Mouse (Mus musculus) kidney, postnatal 0 days (tissue): ENCODE measurements at regions not wholly inside any gene's neighbourhood (a gene's known extent, or its start where the extent isn't known, plus 50 kb on each side); places are given as distances from the start of the nearest gene placed in this dataset.

ENCODE experiments used
- ATAC-seq: fragments of 200-750 bp; cut with Nextera tagmentation; replicated peaks from 2 replicates; pipeline ENCODE4 v1.8.0; 2017; ENCODE audit warnings: low read depth, moderate number of reproducible peaks, moderate TSS enrichment, moderate library complexity; ENCODE audit not compliant: low FRiP score
- DNase-seq: peaks from one replicate; pipeline ENCODE4 v3.0.0-alpha.2; 2016; ENCODE audit warnings: low spot score
- H3K27ac ChIP-seq: fragments of 300-500 bp; sonication (generic); 2 replicates; pipeline ENCODE4 v1.5.1; 2014; ENCODE audit warnings: mild to moderate bottlenecking
- H3K27me3 ChIP-seq: fragments of 300-500 bp; sonication (generic); 2 replicates; pipeline ENCODE4 v1.6.1; 2014; ENCODE audit warnings: low read length, mixed read lengths; ENCODE audit not compliant: insufficient read depth
- H3K36me3 ChIP-seq: fragments of 300-500 bp; sonication (generic); 2 replicates; pipeline ENCODE4 v1.6.1; 2014; ENCODE audit warnings: low read length, mixed read lengths; ENCODE audit not compliant: insufficient read depth
- H3K4me1 ChIP-seq: fragments of 300-500 bp; sonication (generic); replicated peaks from 2 replicates; pipeline ENCODE4 v1.6.1; 2014; ENCODE audit warnings: antibody characterized with exemption, low read length, mixed read lengths; ENCODE audit not compliant: insufficient read depth
- H3K4me2 ChIP-seq: fragments of 300-500 bp; sonication (generic); 2 replicates; pipeline ENCODE4 v1.6.1; 2014; ENCODE audit warnings: mild to moderate bottlenecking, low read length, moderate library complexity, mixed read lengths
- H3K4me3 ChIP-seq: fragments of 300-500 bp; sonication (generic); replicated peaks from 2 replicates; pipeline ENCODE4 v1.5.1; 2014; ENCODE audit warnings: low read depth, low read length
- H3K9ac ChIP-seq: fragments of 300-500 bp; sonication (generic); 2 replicates; pipeline ENCODE4 v1.6.1; 2014; ENCODE audit warnings: low read depth, low read length
- H3K9me3 ChIP-seq: fragments of 300-500 bp; sonication (generic); replicated peaks from 2 replicates; pipeline ENCODE4 v1.6.1; 2016; ENCODE audit warnings: low read length, inconsistent platforms, mixed read lengths
- CTCF ChIP-seq: IDR thresholded peaks from 2 replicates; pipeline ENCODE4 v1.5.1; 2016; ENCODE audit warnings: antibody characterized with exemption, low read depth, mild to moderate bottlenecking, moderate library complexity
- WGBS: fragments of 180-500 bp; shearing (Covaris S2); extraction: QIAGEN DNeasy Blood & Tissue Kit; methylation state at CpG from one replicate; pipeline ENCODE4 v1.1.7; 2014; 5-methylcytosine and 5-hydroxymethylcytosine counted together

DNA sequence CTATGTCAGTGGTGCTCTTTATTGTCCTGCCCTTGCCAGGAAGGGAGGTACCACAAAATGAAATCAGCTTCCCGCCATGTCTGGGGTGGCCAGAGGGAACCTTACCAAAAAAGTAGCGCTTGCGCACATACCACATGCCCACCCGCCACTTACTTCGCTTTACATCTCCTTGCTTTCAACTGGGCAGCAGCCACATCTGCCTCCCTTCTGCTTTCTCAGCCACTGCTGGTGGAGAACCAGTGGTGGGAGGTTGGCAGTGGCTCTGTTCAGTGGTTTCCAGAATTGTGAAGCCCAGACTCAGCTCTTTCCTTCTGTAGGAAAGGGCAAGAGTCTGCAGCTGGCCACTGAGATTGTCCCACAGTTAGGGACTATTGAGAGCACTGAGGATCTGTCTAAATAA, 170.2 kb downstream of the Hlx start:
- H3K9me3 ChIP-seq = no peaks in the 10 kb centered on the region
- no peak overlapping the region for H3K27ac ChIP-seq
- DNase-seq (no peak), ATAC-seq (no peak)
- H3K27me3 ChIP-seq = no peaks in the 10 kb centered on the region
- H3K4me3 ChIP-seq = no peak overlapping the region
- H3K36me3 ChIP-seq = no peaks in the 10 kb centered on the region
- TF ChIP-seq CTCF = no peak
- WGBS = 96% methylated on average over 5 of the region's 5 CpGs
- H3K4me2 ChIP-seq = no peak overlapping the region
- H3K4me1 ChIP-seq = no peaks in the 10 kb centered on the region
- no peak overlapping the region for H3K9ac ChIP-seq

- WGBS = 69% methylated on average over 7 of the region's 7 CpGs
- Histone ChIP-seq H3K4me3 (no peak overlapping the region), H3K27ac (no peak overlapping the region), H3K4me1 (no peaks in the 10 kb centered on the region), H3K36me3 (no peaks in the 10 kb centered on the region), H3K9ac (no peak overlapping the region), H3K4me2 (no peak overlapping the region), H3K9me3 (no peaks in the 10 kb centered on the region), H3K27me3 (no peaks in the 10 kb centered on the region)
- DNase-seq (no peak), ATAC-seq (no peak)
- no peak for TF ChIP-seq CTCF
These were observed 172.9 kb downstream of the Hlx start for GRCm38 (mm10) chr1:184559543-184559942.

- Histone ChIP-seq H3K4me2 (no peak overlapping the region), H3K9me3 (no peaks in the 10 kb centered on the region), H3K27me3 (no peaks in the 10 kb centered on the region), H3K27ac (no peak overlapping the region), H3K36me3 (no peaks in the 10 kb centered on the region), H3K4me3 (no peak overlapping the region), H3K4me1 (no peaks in the 10 kb centered on the region), H3K9ac (no peak overlapping the region)
- DNase-seq = no peak
- TF ChIP-seq CTCF = no peak
- ATAC-seq = no peak
These were observed 178.6 kb downstream of the Hlx start for GRCm38 (mm10) chr1:184553791-184554190.

DNA sequence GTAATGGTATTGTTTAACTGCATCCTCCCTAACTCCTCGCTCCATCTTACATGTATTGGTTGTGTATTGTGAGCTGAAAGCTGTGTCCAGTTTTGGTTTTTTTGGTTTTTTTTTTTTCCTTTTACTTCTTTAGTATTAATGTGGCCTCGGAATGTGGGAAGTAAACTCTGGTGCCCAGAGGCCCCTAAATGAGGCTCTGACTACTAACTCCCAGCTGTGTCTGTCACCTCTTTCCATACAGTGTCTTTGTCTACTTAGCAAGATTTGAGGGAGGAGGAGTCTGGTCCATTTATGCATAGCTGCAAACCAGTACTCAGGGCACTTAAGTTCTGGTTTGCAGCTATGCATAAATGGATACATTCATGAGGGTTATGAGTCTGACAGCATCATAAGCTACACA, 181.9 kb downstream of the Hlx start:
- DNase-seq (no peak), ATAC-seq (no peak)
- Histone ChIP-seq H3K27me3 (no peaks in the 10 kb centered on the region), H3K27ac (no peak overlapping the region), H3K4me1 (no peaks in the 10 kb centered on the region), H3K4me3 (no peak overlapping the region), H3K4me2 (no peak overlapping the region), H3K36me3 (no peaks in the 10 kb centered on the region), H3K9ac (no peak overlapping the region), H3K9me3 (no peaks in the 10 kb centered on the region)
- 87% methylated on average over 2 of the region's 2 CpGs for WGBS
- TF ChIP-seq CTCF = no peak

DNA sequence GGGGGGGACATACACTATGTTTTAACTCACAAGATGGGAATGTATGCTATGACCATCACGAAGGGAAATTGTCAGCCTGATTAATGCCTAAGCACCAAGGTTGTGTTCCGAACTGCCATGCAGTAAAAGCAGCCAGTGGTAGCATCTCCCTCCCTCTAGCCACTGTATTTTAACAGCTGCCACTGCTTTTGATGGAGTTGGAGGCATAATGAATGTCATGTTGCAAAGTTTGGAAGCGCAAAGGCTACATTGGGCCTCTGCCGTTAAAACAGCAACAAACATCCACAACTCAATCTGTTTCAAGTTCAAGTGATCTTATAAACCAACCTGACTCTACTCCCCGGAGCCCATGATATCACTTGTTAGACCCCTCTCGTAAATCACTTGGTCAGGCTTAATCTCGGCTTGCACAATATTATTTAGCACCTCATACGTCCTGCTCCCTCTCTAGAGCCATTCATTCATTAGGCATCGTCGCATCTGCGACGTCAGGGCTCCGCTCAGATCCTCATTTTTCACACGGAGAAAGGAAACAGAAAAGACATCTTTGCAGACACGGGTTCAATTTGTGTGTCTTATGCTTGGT, 184.7 kb downstream of the Hlx start:
- no peaks in the 10 kb centered on the region for H3K4me1 ChIP-seq
- no peak overlapping the region for H3K4me2 ChIP-seq
- H3K36me3 ChIP-seq = no peaks in the 10 kb centered on the region
- H3K4me3 ChIP-seq = no peak overlapping the region
- WGBS = 32% methylated on average over 15 of the region's 15 CpGs
- no peaks in the 10 kb centered on the region for H3K9me3 ChIP-seq
- no peak for DNase-seq
- no peaks in the 10 kb centered on the region for H3K27me3 ChIP-seq
- no peak overlapping the region for H3K9ac ChIP-seq
- no peak for TF ChIP-seq CTCF
- ATAC-seq = no peak
- no peak overlapping the region for H3K27ac ChIP-seq

GRCm38 (mm10) chr1:184546140-184546661, 186.2 kb downstream of the Hlx start:
- DNase-seq (no peak), ATAC-seq (no peak)
- Histone ChIP-seq H3K4me3 (no peak overlapping the region), H3K4me1 (no peaks in the 10 kb centered on the region), H3K9ac (no peak overlapping the region), H3K36me3 (no peaks in the 10 kb centered on the region), H3K27me3 (no peaks in the 10 kb centered on the region), H3K27ac (no peak overlapping the region), H3K4me2 (no peak overlapping the region), H3K9me3 (no peaks in the 10 kb centered on the region)
- WGBS = 85% methylated on average over 5 of the region's 5 CpGs
- TF ChIP-seq CTCF = no peak

DNA sequence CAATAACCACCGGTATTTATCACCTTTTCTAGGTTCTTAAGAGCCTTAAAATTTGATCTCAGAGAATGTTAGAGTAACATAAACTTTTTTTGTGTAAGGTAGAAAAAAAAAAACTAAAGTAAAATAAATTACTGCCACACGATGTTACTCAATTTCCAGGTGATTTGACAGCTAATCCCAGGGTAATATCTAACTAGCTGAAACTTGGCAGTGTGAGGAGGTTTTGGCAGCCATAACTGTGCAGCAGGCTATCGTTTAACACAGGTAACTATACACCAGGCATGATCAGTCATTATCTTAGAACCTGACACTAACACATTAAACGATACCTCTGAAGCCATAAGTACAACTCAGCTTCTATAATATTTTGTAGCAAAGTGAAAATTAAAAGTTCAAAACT, 187.3 kb downstream of the Hlx start:
- H3K4me2 ChIP-seq = no peak overlapping the region
- H3K27me3 ChIP-seq = no peaks in the 10 kb centered on the region
- ATAC-seq (no peak), DNase-seq (no peak)
- 50% methylated on average over 4 of the region's 4 CpGs for WGBS
- no peak overlapping the region for H3K4me3 ChIP-seq
- no peak overlapping the region for H3K9ac ChIP-seq
- H3K27ac ChIP-seq = no peak overlapping the region
- H3K36me3 ChIP-seq = no peaks in the 10 kb centered on the region
- H3K9me3 ChIP-seq = no peaks in the 10 kb centered on the region
- H3K4me1 ChIP-seq = no peaks in the 10 kb centered on the region
- TF ChIP-seq CTCF = no peak
